Mouse (Mus musculus) megakaryocyte, embryonic 14.5 days (primary cell): ENCODE results near the gene Zfp605. TPM values are rescaled to one million over a fixed set of nuclear protein-coding genes. Genes with fewer than 3 reads are reported as not detected.
"Not testable (repeated sequence)": the region's sequence is repeated elsewhere in the genome, so short reads cannot be mapped to it uniquely, and the experiment has no call there.

Experiments used
- H3K27me3 ChIP-seq: replicated peaks from 2 replicates; pipeline ENCODE3; 2012; ENCODE audit warnings: inconsistent platforms
- H3K36me3 ChIP-seq: replicated peaks from 2 replicates; pipeline ENCODE3; 2012; ENCODE audit warnings: low read length, inconsistent platforms, mixed read lengths
- H3K4me1 ChIP-seq: 2 replicates; pipeline ENCODE4 v1.6.1; 2012; ENCODE audit warnings: inconsistent platforms
- H3K4me3 ChIP-seq: replicated peaks from 2 replicates; pipeline ENCODE3; 2012; ENCODE audit warnings: moderate library complexity, mild to moderate bottlenecking, inconsistent platforms
- H3K9me3 ChIP-seq: 2 replicates; pipeline ENCODE4 v1.6.1; 2012; ENCODE audit warnings: inconsistent platforms
- FLI1 ChIP-seq: IDR thresholded peaks from 2 replicates; pipeline ENCODE4 v1.6.1; 2012; ENCODE audit warnings: low read length, inconsistent platforms, mixed read lengths
- GATA1 ChIP-seq: IDR thresholded peaks from 3 replicates; pipeline ENCODE4 v1.6.1; 2012; ENCODE audit warnings: mixed read lengths, low read length, inconsistent platforms, borderline replicate concordance
- polyA plus RNA-seq: library from polyadenylated mRNA; stranded (reverse); fragments of >175 nt; gene quantifications from 2 replicates; pipeline ENCODE4 v1.2.3, GENCODE M21; 2012; ENCODE audit warnings: low replicate concordance; ENCODE audit not compliant: insufficient read depth

The Zfp605 gene
- 1.00 TPM in 1 of 2 replicates, not detected in the other for polyA plus RNA-seq

DNA sequence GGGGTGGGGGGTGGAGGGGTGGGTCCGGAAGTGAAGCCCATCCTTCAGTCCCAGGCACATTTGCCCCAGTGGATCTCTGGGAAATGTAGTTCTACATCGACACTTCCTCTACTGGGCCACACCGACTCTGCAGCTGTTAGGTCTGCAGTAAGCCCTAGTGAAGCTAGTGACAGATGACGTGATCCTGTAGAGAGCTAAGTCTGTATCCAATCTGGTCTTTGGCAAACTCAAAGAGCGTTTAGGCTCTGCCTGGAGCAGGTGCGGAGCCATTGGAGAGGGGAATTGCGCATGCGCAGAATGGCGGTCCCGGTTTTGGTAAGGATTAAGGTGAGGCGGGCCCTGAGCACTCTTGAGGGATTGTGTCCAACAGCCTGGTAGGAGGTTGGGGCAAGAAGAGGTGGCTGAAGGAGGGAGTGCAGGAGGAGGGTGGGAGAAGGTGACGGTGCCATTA is at the start of gene Zfp605:
Gene Zfp605 (plus strand): TSS at position 102 of the 451 bp plus-strand sequence.
- H3K9me3 ChIP-seq = no peaks in the 10 kb centered on the region
- peak within 1 kb of the TSS; percentile 94 for H3K4me3 ChIP-seq
- H3K36me3 ChIP-seq = peaks cover 49% of the 10 kb centered on the region
- no peak for TF ChIP-seq FLI1
- TF ChIP-seq GATA1 = no peak
- peaks cover 36% of the 10 kb centered on the region for H3K4me1 ChIP-seq
- H3K27me3 ChIP-seq = no peaks in the 10 kb centered on the region

DNA sequence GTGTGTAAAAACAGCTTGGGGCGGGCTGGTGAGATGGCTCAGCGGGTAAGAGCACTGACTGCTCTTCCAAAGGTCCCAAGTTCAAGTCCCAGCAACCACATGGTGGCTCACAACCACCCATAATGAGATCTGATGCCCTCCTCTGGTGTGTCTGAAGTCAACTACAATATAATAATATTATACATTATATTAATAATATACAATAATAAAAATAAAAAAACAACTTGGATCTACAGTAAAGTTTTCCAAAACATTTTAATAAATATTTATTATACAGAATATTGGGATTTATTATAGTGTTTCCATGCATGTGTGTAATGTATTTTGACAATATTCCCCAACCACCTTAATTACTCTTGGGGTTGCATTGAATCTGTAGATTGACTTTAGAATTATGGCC is 37.5 kb upstream of the Zfp605 start, which contains the start of gene Gm17655:
Gene Gm17655 (minus strand): TSS at position 101 of the 400 bp plus-strand sequence.
- peaks cover 31% of the 10 kb centered on the region for H3K9me3 ChIP-seq
- peaks cover 12% of the 10 kb centered on the region for H3K36me3 ChIP-seq
- H3K4me3 ChIP-seq, H3K27me3 ChIP-seq, H3K4me1 ChIP-seq: not testable (repeated sequence)

- H3K4me1 ChIP-seq = no peaks in the 10 kb centered on the region
- H3K27me3 ChIP-seq = no peaks in the 10 kb centered on the region
- H3K4me3 ChIP-seq = no peak overlapping the region
- peaks cover 50% of the 10 kb centered on the region for H3K36me3 ChIP-seq
- peaks cover 52% of the 10 kb centered on the region for H3K9me3 ChIP-seq
- no peak for TF ChIP-seq GATA1
- no peak for TF ChIP-seq FLI1
Measured at GRCm38 (mm10) chr5:110082961-110083360, 26.9 kb upstream of the Zfp605 start.

GRCm38 (mm10) chr5:110086161-110086866 is 23.6 kb upstream of the Zfp605 start:
- Histone ChIP-seq H3K4me1 (no peaks in the 10 kb centered on the region), H3K27me3 (no peaks in the 10 kb centered on the region), H3K36me3 (peaks cover 24% of the 10 kb centered on the region), H3K9me3 (peaks cover 28% of the 10 kb centered on the region), H3K4me3 (no peak overlapping the region)
- TF ChIP-seq FLI1 (no peak), GATA1 (no peak)

DNA sequence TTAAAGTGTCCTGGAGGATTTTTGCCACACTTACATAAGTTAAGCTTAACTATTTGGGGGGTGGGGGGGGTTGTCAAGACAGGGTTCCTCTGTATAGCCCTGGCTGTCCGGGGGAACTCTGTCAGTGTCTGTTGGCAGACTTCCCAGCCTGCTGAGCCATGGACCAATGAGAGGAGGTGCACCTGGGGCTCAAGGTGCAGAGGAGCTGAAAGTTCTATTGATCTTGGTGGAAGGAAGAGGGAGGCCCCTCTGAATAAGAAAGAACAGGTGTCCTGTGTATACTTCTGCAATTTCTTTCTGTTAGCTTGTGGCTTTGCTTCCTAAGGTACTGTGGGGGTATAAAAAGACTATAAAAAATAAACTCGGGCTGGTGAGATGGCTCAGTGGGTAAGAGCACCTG is 18.3 kb upstream of the Zfp605 start:
- H3K4me3 ChIP-seq = no peak overlapping the region
- H3K9me3 ChIP-seq = peaks cover under 1% of the 10 kb centered on the region; the same call in 1 of the 2 replicates
- no peaks in the 10 kb centered on the region for H3K27me3 ChIP-seq
- TF ChIP-seq GATA1 = no peak
- no peak for TF ChIP-seq FLI1
- H3K36me3 ChIP-seq = peaks cover under 1% of the 10 kb centered on the region
- H3K4me1 ChIP-seq = peaks cover 17% of the 10 kb centered on the region

DNA sequence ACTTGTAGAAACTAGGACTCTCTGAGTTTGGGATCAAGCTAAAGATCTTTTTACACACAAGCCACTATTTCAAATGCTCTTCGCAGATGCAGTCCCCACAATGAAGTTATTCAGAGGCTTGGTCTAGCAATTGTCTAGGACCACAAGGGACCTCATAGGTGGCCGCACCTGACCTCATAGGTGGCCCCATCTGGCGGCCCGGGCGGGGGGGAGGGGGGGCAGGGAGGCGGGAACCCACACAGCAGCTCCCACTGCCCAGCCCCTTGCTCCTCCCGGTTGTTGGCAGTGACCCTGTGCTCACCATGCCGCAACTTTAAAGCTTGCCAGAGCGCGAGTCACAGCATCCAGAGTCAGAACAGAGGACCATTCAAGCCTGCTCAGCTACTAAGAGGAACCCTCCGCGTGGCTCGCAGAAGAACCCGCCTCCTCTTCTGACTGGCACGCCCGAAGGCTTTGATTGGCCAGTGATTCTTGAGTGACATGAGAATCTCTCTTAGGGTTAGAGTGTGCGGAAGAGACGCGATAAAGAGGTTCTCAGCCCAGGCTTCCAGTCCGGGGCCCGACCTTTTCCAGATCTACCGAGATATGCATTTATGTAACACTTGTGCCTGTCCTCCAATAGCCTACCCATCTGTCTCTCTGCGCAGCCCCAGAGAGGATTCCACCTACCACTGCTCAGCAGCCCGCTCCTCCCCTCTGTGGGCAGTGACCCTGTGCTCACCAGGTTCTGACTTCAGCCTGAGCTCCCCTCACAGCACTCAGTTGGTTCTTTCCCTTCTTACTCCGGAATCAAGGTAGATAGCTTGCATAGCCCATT is 15.7 kb upstream of the Zfp605 start, which contains the start of gene Gm35315:
Gene Gm35315 (minus strand): TSS at position 391 of the 817 bp plus-strand sequence.
- Histone ChIP-seq H3K36me3 (no peaks in the 10 kb centered on the region), H3K4me3 (peak within 1 kb of the TSS; percentile 94), H3K27me3 (peaks cover 2% of the 10 kb centered on the region), H3K4me1 (peaks cover 19% of the 10 kb centered on the region), H3K9me3 (no peaks in the 10 kb centered on the region)
- TF ChIP-seq GATA1 = no peak
- no peak for TF ChIP-seq FLI1

DNA sequence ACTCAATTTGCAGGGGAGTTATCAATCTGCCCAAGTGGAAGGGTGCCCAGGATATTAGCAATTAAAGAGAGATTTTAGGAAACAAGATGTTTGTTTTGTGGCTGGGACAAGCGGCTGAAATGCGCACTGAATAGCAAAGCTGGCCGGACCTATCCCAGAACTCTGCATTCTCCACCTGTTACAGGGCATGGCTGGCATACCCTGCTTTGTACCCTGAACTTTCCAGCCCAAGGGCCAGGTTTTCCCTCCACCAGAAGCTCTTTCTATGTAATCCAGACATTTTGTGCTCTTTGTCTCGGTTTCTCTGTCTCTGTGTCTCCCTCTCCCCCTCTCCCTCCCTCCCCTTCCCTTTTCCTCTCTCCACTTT is 15.1 kb upstream of the Zfp605 start:
- Histone ChIP-seq H3K4me1 (peaks cover 25% of the 10 kb centered on the region), H3K4me3 (peak overlapping the region; percentile 94), H3K36me3 (no peaks in the 10 kb centered on the region), H3K27me3 (peaks cover 2% of the 10 kb centered on the region), H3K9me3 (no peaks in the 10 kb centered on the region)
- TF ChIP-seq FLI1 (no peak), GATA1 (no peak)

GRCm38 (mm10) chr5:110098991-110099477 is 10.9 kb upstream of the Zfp605 start:
- peaks cover 20% of the 10 kb centered on the region for H3K36me3 ChIP-seq
- TF ChIP-seq FLI1 = no peak
- no peak for TF ChIP-seq GATA1
- no peaks in the 10 kb centered on the region for H3K9me3 ChIP-seq
- H3K4me1 ChIP-seq = peaks cover 54% of the 10 kb centered on the region
- no peak overlapping the region for H3K4me3 ChIP-seq
- H3K27me3 ChIP-seq = peaks cover 4% of the 10 kb centered on the region

- peaks cover 29% of the 10 kb centered on the region for H3K36me3 ChIP-seq
- H3K4me1 ChIP-seq = peaks cover 53% of the 10 kb centered on the region
- peak within 1 kb of the TSS; percentile 71 for H3K4me3 ChIP-seq
- TF ChIP-seq GATA1 (no peak), FLI1 (no peak)
- H3K9me3 ChIP-seq = no peaks in the 10 kb centered on the region
- peaks cover 4% of the 10 kb centered on the region for H3K27me3 ChIP-seq
Measured at GRCm38 (mm10) chr5:110099656-110100580, 10.0 kb upstream of the Zfp605 start, which contains the start of gene Plcxd1. TSS of gene Plcxd1 (plus strand) at chr5:110099969.
